Mouse (Mus musculus): ENCODE data around the gene Bcl2l2.

DNA sequence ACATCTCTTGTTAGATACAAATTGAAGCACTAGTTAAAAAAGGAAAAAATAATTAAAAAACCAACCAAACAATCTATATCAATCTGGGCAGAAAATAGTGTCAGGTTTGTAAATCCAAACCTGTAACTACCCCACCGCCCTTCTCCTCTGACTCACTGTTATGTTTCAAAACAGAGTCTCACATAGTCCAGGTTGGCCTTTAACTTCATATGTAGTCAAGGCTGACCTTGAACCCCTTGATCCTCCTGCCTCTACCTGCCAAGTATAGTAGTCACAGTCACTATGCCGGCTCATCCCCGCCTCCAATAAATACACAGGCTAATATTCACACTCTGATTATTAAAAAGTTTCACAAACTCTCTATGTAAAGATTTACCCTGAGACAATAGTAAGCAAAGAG lies 27.5 kb upstream of the Bcl2l2 start:
- TF ChIP-seq POLR2A (IDR thresholded peaks at IDR 0.05; ENCODE audit: extremely low read depth, insufficient read depth, low read length) (no peak), CTCF (IDR thresholded peaks at IDR 0.05; ENCODE audit: extremely low read depth, insufficient read depth, low read length) (no peak)
